ENCODE assay signal across 19 mouse cellular contexts in the genomic region with DNA sequence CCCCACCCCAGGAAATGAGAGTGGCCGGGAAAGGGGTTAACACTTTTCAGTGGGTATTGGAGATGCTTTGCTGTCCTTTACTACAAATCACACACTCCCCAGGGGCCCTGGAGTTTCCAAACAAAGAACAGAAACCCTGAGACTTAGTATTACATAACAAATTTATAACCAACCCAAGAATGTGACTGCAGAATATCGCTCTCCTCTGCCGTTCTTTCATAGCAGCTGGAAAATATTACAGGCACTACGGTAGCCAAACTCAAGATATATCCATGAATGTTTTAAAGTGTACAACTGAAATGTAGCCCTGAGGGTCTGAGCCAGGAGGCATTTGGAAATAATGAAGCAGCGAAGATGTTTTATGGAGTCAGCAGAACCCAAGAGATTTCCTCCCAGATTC. TPM values are rescaled to one million over a fixed set of nuclear protein-coding genes. Genes with fewer than 3 reads are reported as not detected.
DNase-seq lines count a peak whose midpoint lies in the region; ATAC-seq and TF ChIP-seq lines count a peak whose summit lies in the region.
"Had no signal": no experiment of that assay in that cellular context is flagged by ENCODE, and none has a peak within 500 bp of the region (broad histone marks: within the 10 kb centered on the region; RNA-seq: fewer than 3 reads in every experiment).

No protein-coding gene starts in this region.

- no peaks in the 10 kb centered on the region for H3K4me1 ChIP-seq in embryonic facial prominence, embryonic 11.5 days (ENCODE audit: control insufficient read depth, insufficient read depth, low read length)
- H3K4me1 ChIP-seq in embryonic facial prominence, embryonic 10.5 days, result 0 out of 2 replicates have a peak, but pooled peaks cover 2% of the 10 kb centered on the region
- H3K4me1 ChIP-seq in embryonic facial prominence, embryonic 12.5 days, result no peaks in the 10 kb centered on the region; the same call in 1 of the 2 replicates
- H3K4me1 ChIP-seq in limb, embryonic 15.5 days, result peaks cover 9% of the 10 kb centered on the region
- no peaks in the 10 kb centered on the region for H3K4me1 ChIP-seq in forebrain, postnatal 0 days (ENCODE audit: insufficient read depth)
- H3K4me1 ChIP-seq: liver, embryonic 13.5 days; midbrain, embryonic 13.5 days had no signal

- no peaks in the 10 kb centered on the region for H3K36me3 ChIP-seq in embryonic facial prominence, embryonic 11.5 days (replicated peaks; ENCODE audit: control insufficient read depth, insufficient read depth, low read depth, low read length)
- H3K36me3 ChIP-seq in embryonic facial prominence, embryonic 10.5 days (replicated peaks), result no peaks in the 10 kb centered on the region
- H3K36me3 ChIP-seq in embryonic facial prominence, embryonic 12.5 days, result no peaks in the 10 kb centered on the region
- no peaks in the 10 kb centered on the region for H3K36me3 ChIP-seq in limb, embryonic 15.5 days
- no peaks in the 10 kb centered on the region for H3K36me3 ChIP-seq in forebrain, postnatal 0 days (ENCODE audit: insufficient read depth)
- H3K36me3 ChIP-seq: G1E; liver, embryonic 13.5 days; midbrain, embryonic 13.5 days; neural tube, embryonic 15.5 days had no signal

- DNase-seq in embryonic facial prominence, embryonic 11.5 days (ENCODE audit: low spot score), result peak; percentile 35
- no peak for DNase-seq in embryonic facial prominence, embryonic 10.5 days (ENCODE audit: low spot score)
- peak; percentile 60 to 62 for DNase-seq in heart, postnatal 10 days
- no peak for DNase-seq in layer of hippocampus, postnatal 25 days (ENCODE audit: extremely low spot score in 1 of 2, low spot score in 1 of 2)
- DNase-seq in layer of hippocampus, adult 9-11 months, result no peak
- no peak for DNase-seq in forebrain, postnatal 0 days
- DNase-seq: liver, embryonic 13.5 days; right cerebral cortex, postnatal 4 days; thymus, postnatal 25 days had no signal

- no peak overlapping the region for H3K27ac ChIP-seq in embryonic facial prominence, embryonic 11.5 days (replicated peaks; ENCODE audit: low read depth, low read length)
- H3K27ac ChIP-seq in embryonic facial prominence, embryonic 10.5 days (replicated peaks), result no peak overlapping the region
- H3K27ac ChIP-seq in embryonic facial prominence, embryonic 12.5 days, result peak overlapping the region; percentile 46; the same call in 1 of the 2 replicates
- H3K27ac ChIP-seq in limb, embryonic 15.5 days, result peak overlapping the region; percentile 55
- H3K27ac ChIP-seq in forebrain, postnatal 0 days (ENCODE audit: low read depth, low read length), result no peak overlapping the region
- H3K27ac ChIP-seq: liver, embryonic 13.5 days; midbrain, embryonic 13.5 days; neural tube, embryonic 15.5 days had no signal

- 57% methylated on average over 5 of the region's 5 CpGs for WGBS in embryonic facial prominence, embryonic 11.5 days
- 70% methylated on average over 5 of the region's 5 CpGs for WGBS in embryonic facial prominence, embryonic 10.5 days
- WGBS in embryonic facial prominence, embryonic 12.5 days, result 37% methylated on average over 5 of the region's 5 CpGs
- 30% methylated on average over 5 of the region's 5 CpGs for WGBS in limb, embryonic 15.5 days
- WGBS in forebrain, postnatal 0 days, result 89% methylated on average over 5 of the region's 5 CpGs

- H3K27me3 ChIP-seq in embryonic facial prominence, embryonic 11.5 days (ENCODE audit: control insufficient read depth, insufficient read depth, low read length), result no peaks in the 10 kb centered on the region
- no peaks in the 10 kb centered on the region for H3K27me3 ChIP-seq in embryonic facial prominence, embryonic 10.5 days (replicated peaks; ENCODE audit: low read depth, poor library complexity, severe bottlenecking)
- H3K27me3 ChIP-seq in embryonic facial prominence, embryonic 12.5 days, result no peaks in the 10 kb centered on the region
- H3K27me3 ChIP-seq in limb, embryonic 15.5 days, result no peaks in the 10 kb centered on the region
- no peaks in the 10 kb centered on the region for H3K27me3 ChIP-seq in forebrain, postnatal 0 days (ENCODE audit: insufficient read depth, low read length)
- H3K27me3 ChIP-seq: liver, embryonic 13.5 days; midbrain, embryonic 13.5 days; neural tube, embryonic 15.5 days had no signal

- TF ChIP-seq CTCF in forebrain, postnatal 0 days (IDR thresholded peaks at IDR 0.05; ENCODE audit: low read depth), result no peak

- H3K9ac ChIP-seq in embryonic facial prominence, embryonic 11.5 days (replicated peaks; ENCODE audit: low read length), result no peak overlapping the region
- no peak overlapping the region for H3K9ac ChIP-seq in embryonic facial prominence, embryonic 12.5 days
- no peak overlapping the region for H3K9ac ChIP-seq in limb, embryonic 15.5 days
- H3K9ac ChIP-seq in forebrain, postnatal 0 days, result no peak overlapping the region
- H3K9ac ChIP-seq: liver, embryonic 13.5 days; midbrain, embryonic 13.5 days; neural tube, embryonic 15.5 days had no signal

- no peaks in the 10 kb centered on the region for H3K9me3 ChIP-seq in embryonic facial prominence, embryonic 11.5 days (replicated peaks; ENCODE audit: control insufficient read depth, low read length)
- no peaks in the 10 kb centered on the region for H3K9me3 ChIP-seq in embryonic facial prominence, embryonic 10.5 days
- H3K9me3 ChIP-seq in embryonic facial prominence, embryonic 12.5 days, result no peaks in the 10 kb centered on the region
- no peaks in the 10 kb centered on the region for H3K9me3 ChIP-seq in limb, embryonic 15.5 days
- no peaks in the 10 kb centered on the region for H3K9me3 ChIP-seq in forebrain, postnatal 0 days (ENCODE audit: low read length)
- H3K9me3 ChIP-seq: liver, embryonic 13.5 days; midbrain, embryonic 13.5 days; neural tube, embryonic 15.5 days had no signal

- H3K4me3 ChIP-seq in embryonic facial prominence, embryonic 11.5 days (ENCODE audit: low read depth, low read length), result no peak overlapping the region
- no peak overlapping the region for H3K4me3 ChIP-seq in embryonic facial prominence, embryonic 10.5 days
- no peak overlapping the region for H3K4me3 ChIP-seq in embryonic facial prominence, embryonic 12.5 days
- H3K4me3 ChIP-seq in limb, embryonic 15.5 days, result no peak overlapping the region
- H3K4me3 ChIP-seq in forebrain, postnatal 0 days (ENCODE audit: low read depth, low read length), result no peak overlapping the region
- H3K4me3 ChIP-seq: liver, embryonic 13.5 days; midbrain, embryonic 13.5 days; neural tube, embryonic 15.5 days had no signal

- H3K4me2 ChIP-seq in embryonic facial prominence, embryonic 11.5 days (ENCODE audit: low read depth, low read length), result no peak overlapping the region
- H3K4me2 ChIP-seq in embryonic facial prominence, embryonic 12.5 days (replicated peaks), result no peak overlapping the region
- H3K4me2 ChIP-seq in limb, embryonic 15.5 days, result no peak overlapping the region
- no peak overlapping the region for H3K4me2 ChIP-seq in forebrain, postnatal 0 days (ENCODE audit: low read depth)
- H3K4me2 ChIP-seq: liver, embryonic 13.5 days; midbrain, embryonic 13.5 days; neural tube, embryonic 15.5 days had no signal

- intact Hi-C loops in heart, postnatal 10 days (cut with DNase I), result no loop called here

- 0 out of 2 replicates have a peak, but pooled peaks have one; percentile 23 for ATAC-seq in embryonic facial prominence, embryonic 11.5 days (replicated peaks; ENCODE audit: insufficient number of reproducible peaks, low FRiP score, low TSS enrichment, low read depth)
- no peak for ATAC-seq in embryonic facial prominence, embryonic 12.5 days (ENCODE audit: insufficient number of reproducible peaks, insufficient read depth, low FRiP score, low TSS enrichment)
- ATAC-seq in limb, embryonic 15.5 days (ENCODE audit: insufficient number of reproducible peaks, low FRiP score, low TSS enrichment, low read depth), result 0 out of 2 replicates have a peak, but pooled peaks have one; percentile 48
- no peak for ATAC-seq in forebrain, postnatal 0 days
- ATAC-seq: activated CD4-positive, CD25-positive, alpha-beta regulatory T cell, adult 4 months; forebrain, embryonic 14.5 days; midbrain, embryonic 13.5 days had no signal

RNA-seq across cellular contexts. Expression of gene Plcz1, which starts 10.2 kb away (rescaled TPM):
- not detected in 2 replicates for polyA plus RNA-seq in embryonic facial prominence, embryonic 11.5 days (2014; fragmentation: Nextera tagmentation; extraction: Ambion mirVana)
- not detected in 2 replicates for polyA plus RNA-seq in embryonic facial prominence, embryonic 10.5 days (2016; fragmentation: Nextera tagmentation; extraction: Ambion mirVana)
- polyA plus RNA-seq in embryonic facial prominence, embryonic 12.5 days (2016; fragmentation: Nextera tagmentation; extraction: Ambion mirVana), result not detected in 2 replicates
- not detected for total RNA-seq in heart, postnatal 10 days (2021)
- polyA plus RNA-seq in limb, embryonic 15.5 days (2015; fragmentation: Nextera tagmentation; extraction: Ambion mirVana), result not detected in 2 replicates
- total RNA-seq in layer of hippocampus, postnatal 25 days (2021), result 1 to 10 TPM in 1 of 2 experiments, under 1 TPM in 1; 0.92 to 1.0 TPM
- 0.85 and 1.00 TPM in 2 replicates for total RNA-seq in forebrain, postnatal 0 days (2014; rRNA removed)
- polyA plus RNA-seq in forebrain, postnatal 0 days (2015; fragmentation: Nextera tagmentation; extraction: Ambion mirVana), result 0.35 and 0.90 TPM in 2 replicates
- total RNA-seq: G1E; hematopoietic stem cell, adult 5-6 weeks had no signal
- polyA plus RNA-seq: activated CD4-positive, CD25-positive, alpha-beta regulatory T cell, adult 4 months; G1E; liver, embryonic 13.5 days; midbrain, embryonic 13.5 days had no signal

RNA-seq across cellular contexts. Expression of gene Capza3, which starts 10.4 kb away (rescaled TPM):
- polyA plus RNA-seq in embryonic facial prominence, embryonic 11.5 days (2014; fragmentation: Nextera tagmentation; extraction: Ambion mirVana), result not detected in 2 replicates
- not detected in 2 replicates for polyA plus RNA-seq in embryonic facial prominence, embryonic 10.5 days (2016; fragmentation: Nextera tagmentation; extraction: Ambion mirVana)
- polyA plus RNA-seq in embryonic facial prominence, embryonic 12.5 days (2016; fragmentation: Nextera tagmentation; extraction: Ambion mirVana), result not detected in 2 replicates
- total RNA-seq in heart, postnatal 10 days (2021), result not detected
- polyA plus RNA-seq in limb, embryonic 15.5 days (2015; fragmentation: Nextera tagmentation; extraction: Ambion mirVana), result not detected in 2 replicates
- total RNA-seq in layer of hippocampus, postnatal 25 days (2021), result not detected
- total RNA-seq in forebrain, postnatal 0 days (2014; rRNA removed), result not detected in 2 replicates
- not detected in 2 replicates for polyA plus RNA-seq in forebrain, postnatal 0 days (2015; fragmentation: Nextera tagmentation; extraction: Ambion mirVana)
- total RNA-seq: G1E; hematopoietic stem cell, adult 5-6 weeks; layer of hippocampus, adult 18-20 months had no signal
- polyA plus RNA-seq: activated CD4-positive, CD25-positive, alpha-beta regulatory T cell, adult 4 months; cortical plate, adult 2 months; forebrain, embryonic 14.5 days; G1E; liver, embryonic 13.5 days; midbrain, embryonic 13.5 days; neural tube, embryonic 15.5 days had no signal

Comparison
In these comparisons a context has a peak if more than half of its experiments do, and no peak if none do; other contexts are left out.
1. ATAC-seq: peak in embryonic facial prominence, embryonic 11.5 days (single experiment) and limb, embryonic 15.5 days (single experiment); none in embryonic facial prominence, embryonic 12.5 days (single experiment) and forebrain, postnatal 0 days (single experiment).
2. DNase-seq: peak in embryonic facial prominence, embryonic 11.5 days (single experiment) and heart, postnatal 10 days (2 of 2); none in embryonic facial prominence, embryonic 10.5 days (single experiment), layer of hippocampus, postnatal 25 days (0 of 2), layer of hippocampus, adult 9-11 months (single experiment) and forebrain, postnatal 0 days (single experiment).
3. H3K27ac ChIP-seq: peak in embryonic facial prominence, embryonic 12.5 days (single experiment) and limb, embryonic 15.5 days (single experiment); none in embryonic facial prominence, embryonic 11.5 days (single experiment), embryonic facial prominence, embryonic 10.5 days (single experiment) and forebrain, postnatal 0 days (single experiment).